Mouse (Mus musculus) kidney, embryonic 14.5 days (tissue): Measurements from ENCODE around the gene Epb41. TPM values are rescaled to one million over a fixed set of nuclear protein-coding genes. Genes with fewer than 3 reads are reported as not detected.
A peak's percentile ranks its signal among the peaks of the same experiment; 100 is the strongest.

Experiments
- ATAC-seq: fragments of 200-750 bp; cut with Nextera tagmentation; 2 replicates; pipeline ENCODE4 v1.8.0; 2017; ENCODE audit warnings: moderate number of reproducible peaks, mild to moderate bottlenecking, moderate TSS enrichment, moderate library complexity; ENCODE audit not compliant: low FRiP score, low TSS enrichment
- H3K27ac ChIP-seq: fragments of 300-500 bp; sonication (generic); 2 replicates; pipeline ENCODE4 v1.5.1; 2014; ENCODE audit warnings: low read depth, mild to moderate bottlenecking, low read length, moderate library complexity, mixed read lengths
- H3K27me3 ChIP-seq: fragments of 300-500 bp; sonication (generic); 2 replicates; pipeline ENCODE4 v1.6.1; 2014; ENCODE audit warnings: mild to moderate bottlenecking, low read length; ENCODE audit not compliant: control insufficient read depth, insufficient read depth
- H3K36me3 ChIP-seq: fragments of 300-500 bp; sonication (generic); 2 replicates; pipeline ENCODE4 v1.6.1; 2014; ENCODE audit warnings: low read length, mixed read lengths; ENCODE audit not compliant: control insufficient read depth, insufficient read depth
- H3K4me1 ChIP-seq: fragments of 300-500 bp; sonication (generic); 2 replicates; pipeline ENCODE4 v1.6.1; 2014; ENCODE audit warnings: low read length, mixed read lengths; ENCODE audit not compliant: control insufficient read depth, insufficient read depth
- H3K4me2 ChIP-seq: fragments of 300-500 bp; sonication (generic); replicated peaks from 2 replicates; pipeline ENCODE4 v1.6.1; 2014; ENCODE audit warnings: low read depth, mild to moderate bottlenecking, low read length
- H3K4me3 ChIP-seq: fragments of 300-500 bp; sonication (generic); 2 replicates; pipeline ENCODE4 v1.5.1; 2014; ENCODE audit warnings: mild to moderate bottlenecking, low read length
- H3K9ac ChIP-seq: fragments of 300-500 bp; sonication (generic); 2 replicates; pipeline ENCODE4 v1.6.1; 2014; ENCODE audit warnings: low read depth, mild to moderate bottlenecking, low read length, moderate library complexity
- H3K9me3 ChIP-seq: fragments of 300-500 bp; sonication (generic); 2 replicates; pipeline ENCODE4 v1.6.1; 2016; ENCODE audit warnings: low read length; ENCODE audit not compliant: control insufficient read depth
- WGBS: fragments of 180-500 bp; shearing (Covaris S2); extraction: QIAGEN DNeasy Blood & Tissue Kit; methylation state at CpG from one replicate; pipeline ENCODE4 v1.1.7; 2014; 5-methylcytosine and 5-hydroxymethylcytosine counted together
- polyA plus RNA-seq: library from polyadenylated mRNA; unstranded; fragments of >200 nt; fragmentation: Nextera tagmentation; extraction: Ambion mirVana; gene quantifications from 2 replicates; pipeline ENCODE4 v1.2.1, GENCODE M21; 2014

Epb41 gene
- polyA plus RNA-seq, 1 experiment from 2014 or later, result 78.5 TPM

DNA sequence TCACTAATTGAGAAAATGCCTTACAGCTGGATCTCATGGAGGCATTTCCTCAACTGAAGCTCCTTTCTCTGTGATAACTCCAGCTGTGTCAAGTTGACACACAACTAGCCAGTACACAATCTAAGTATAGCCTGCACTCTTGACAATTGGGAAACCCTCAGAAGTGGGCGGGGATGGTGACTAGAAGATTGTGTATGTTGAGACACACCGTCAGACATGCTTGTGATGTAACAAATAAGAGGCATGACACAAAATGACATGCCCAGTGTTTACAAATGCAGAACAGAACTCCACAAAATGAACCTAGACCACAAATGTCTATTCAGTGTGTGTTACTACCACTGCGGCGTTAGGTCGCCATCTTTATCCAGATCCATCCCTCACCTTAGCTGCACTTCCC is 178.0 kb downstream of the Epb41 start:
- WGBS, result 96% methylated on average over 5 of the region's 5 CpGs
- no peaks in the 10 kb centered on the region for H3K9me3 ChIP-seq
- no peak overlapping the region for H3K4me2 ChIP-seq
- peaks cover 83% of the 10 kb centered on the region for H3K36me3 ChIP-seq
- H3K27me3 ChIP-seq, result no peaks in the 10 kb centered on the region
- no peaks in the 10 kb centered on the region for H3K4me1 ChIP-seq
- ATAC-seq, result no peak
- no peak overlapping the region for H3K27ac ChIP-seq
- no peak overlapping the region for H3K9ac ChIP-seq
- H3K4me3 ChIP-seq, result no peak overlapping the region

DNA sequence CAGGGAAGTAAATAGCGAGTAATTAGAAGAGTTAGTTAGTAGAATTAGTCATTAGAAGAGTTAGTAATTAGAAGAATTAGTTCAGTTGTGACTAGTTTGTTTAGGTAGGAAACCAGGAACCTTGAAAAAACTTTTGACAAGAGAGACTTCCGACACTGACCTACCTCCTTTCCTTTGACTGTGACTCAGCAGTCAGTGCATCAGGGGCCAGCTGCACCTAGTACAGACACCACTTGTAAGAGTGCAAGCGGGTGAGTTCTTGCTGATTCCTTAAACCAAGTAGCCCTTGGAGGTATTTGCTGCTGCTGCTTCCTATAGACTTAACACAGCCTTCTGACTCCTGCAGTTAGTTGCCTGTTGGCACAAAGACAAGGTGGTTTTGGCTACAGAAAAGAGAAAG is 184.4 kb downstream of the Epb41 start:
- Histone ChIP-seq H3K9ac (no peak overlapping the region), H3K4me2 (no peak overlapping the region), H3K27ac (no peak overlapping the region), H3K9me3 (no peaks in the 10 kb centered on the region), H3K4me3 (no peak overlapping the region), H3K27me3 (no peaks in the 10 kb centered on the region), H3K4me1 (no peaks in the 10 kb centered on the region), H3K36me3 (peaks cover 62% of the 10 kb centered on the region)
- ATAC-seq, result no peak
- 89% methylated on average over 3 of the region's 3 CpGs for WGBS

DNA sequence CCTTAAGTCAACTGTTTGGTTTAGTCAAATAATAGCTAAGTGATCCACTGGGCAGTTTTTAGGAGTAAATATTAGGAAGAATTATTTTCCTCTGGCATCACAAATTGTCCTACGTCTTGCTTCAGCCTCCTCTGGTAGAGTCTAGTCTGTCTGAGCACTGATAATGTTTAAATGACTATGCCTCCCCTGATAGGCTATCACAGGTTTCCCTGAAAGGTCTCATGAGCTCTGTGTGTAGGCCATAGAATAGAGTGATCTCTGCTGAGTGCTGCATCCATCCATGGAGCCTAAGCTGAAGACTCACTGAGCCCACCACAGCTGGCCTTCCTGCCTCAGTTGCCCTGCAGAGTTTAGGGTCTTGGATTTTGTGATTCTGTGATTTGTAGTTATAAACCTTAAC is 186.6 kb downstream of the Epb41 start:
- H3K4me2 ChIP-seq, result no peak overlapping the region
- no peaks in the 10 kb centered on the region for H3K9me3 ChIP-seq
- no peak overlapping the region for H3K9ac ChIP-seq
- H3K36me3 ChIP-seq, result peaks cover 56% of the 10 kb centered on the region
- no peak for ATAC-seq
- no peak overlapping the region for H3K27ac ChIP-seq
- H3K4me1 ChIP-seq, result no peaks in the 10 kb centered on the region
- H3K4me3 ChIP-seq, result no peak overlapping the region
- 90% methylated on average over 1 of the region's 1 CpGs for WGBS
- no peaks in the 10 kb centered on the region for H3K27me3 ChIP-seq

DNA sequence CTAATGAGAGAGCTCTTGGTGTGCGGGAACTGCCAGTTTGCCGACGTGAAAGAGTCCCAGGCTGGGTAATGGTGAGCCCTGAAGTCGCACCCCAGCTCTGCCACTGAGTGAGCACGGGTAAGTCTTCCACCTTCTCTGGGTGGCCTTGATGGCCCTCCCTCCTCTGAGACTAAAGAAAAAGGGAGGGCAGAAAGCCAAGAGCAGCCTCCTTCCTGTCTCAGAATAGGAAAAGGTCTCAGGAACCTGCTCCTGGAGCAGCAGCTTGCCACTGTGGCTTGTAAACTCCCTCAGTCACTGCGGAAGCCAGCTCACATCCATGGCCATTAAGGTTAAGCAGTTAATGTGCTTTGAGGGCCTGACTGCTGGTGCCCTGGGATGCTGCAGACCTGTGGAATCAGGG is 189.7 kb downstream of the Epb41 start:
- no peaks in the 10 kb centered on the region for H3K27me3 ChIP-seq
- H3K4me3 ChIP-seq, result no peak overlapping the region
- no peaks in the 10 kb centered on the region for H3K9me3 ChIP-seq
- no peak for ATAC-seq
- peaks cover 30% of the 10 kb centered on the region; the same call in 1 of the 2 replicates for H3K36me3 ChIP-seq
- H3K4me1 ChIP-seq, result no peaks in the 10 kb centered on the region
- WGBS, result 78% methylated on average over 6 of the region's 6 CpGs
- H3K4me2 ChIP-seq, result no peak overlapping the region
- H3K9ac ChIP-seq, result no peak overlapping the region
- no peak overlapping the region for H3K27ac ChIP-seq

DNA sequence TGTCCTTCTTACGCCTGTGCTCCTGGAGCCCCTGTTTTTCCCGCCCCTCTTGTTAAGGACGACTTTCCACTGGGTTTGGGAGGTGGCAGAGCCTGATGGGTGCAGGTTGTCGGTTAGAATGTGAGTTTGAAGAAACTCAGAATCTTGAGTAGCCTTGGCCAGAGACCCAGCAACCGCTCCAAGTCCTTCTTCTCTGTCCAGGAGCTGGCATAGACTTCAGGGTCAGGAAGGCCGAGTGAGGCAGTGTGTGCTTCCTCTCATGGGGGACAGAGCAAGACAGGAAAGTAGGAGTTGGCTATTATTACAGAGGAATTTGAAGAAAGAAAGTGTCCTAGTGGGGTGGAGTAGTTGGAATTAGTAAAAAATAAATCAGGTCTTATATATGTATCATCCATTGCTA is 191.6 kb downstream of the Epb41 start:
- Histone ChIP-seq H3K9ac (no peak overlapping the region), H3K27ac (no peak overlapping the region), H3K9me3 (no peaks in the 10 kb centered on the region), H3K36me3 (peaks cover 27% of the 10 kb centered on the region; the same call in 1 of the 2 replicates), H3K4me2 (no peak overlapping the region), H3K4me1 (no peaks in the 10 kb centered on the region), H3K27me3 (no peaks in the 10 kb centered on the region), H3K4me3 (no peak overlapping the region)
- WGBS, result 68% methylated on average over 6 of the region's 6 CpGs
- no peak for ATAC-seq

DNA sequence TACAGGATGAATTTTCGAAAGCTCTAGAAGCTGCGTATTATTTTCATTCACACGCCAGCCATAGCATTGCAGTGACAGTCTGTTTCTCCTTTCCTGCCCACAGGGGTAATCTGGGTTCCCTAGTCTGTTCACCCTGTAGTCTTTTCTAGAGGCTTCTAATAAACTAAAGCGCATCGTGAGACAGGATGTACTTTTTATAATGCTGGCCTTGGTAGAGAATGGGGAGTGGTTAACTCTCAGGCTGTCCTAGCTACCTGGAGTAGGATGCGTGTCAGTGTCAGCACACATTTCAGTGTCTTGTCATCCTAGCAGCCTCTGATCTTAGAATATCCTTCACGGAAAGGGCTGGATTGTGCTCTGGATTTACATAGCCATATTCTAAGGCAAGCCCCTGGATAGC is 193.8 kb downstream of the Epb41 start:
- peaks cover 17% of the 10 kb centered on the region; the same call in 1 of the 2 replicates for H3K36me3 ChIP-seq
- no peak overlapping the region for H3K9ac ChIP-seq
- H3K4me1 ChIP-seq, result peaks cover 10% of the 10 kb centered on the region; the same call in 1 of the 2 replicates
- H3K9me3 ChIP-seq, result no peaks in the 10 kb centered on the region
- H3K4me3 ChIP-seq, result no peak overlapping the region
- H3K4me2 ChIP-seq, result no peak overlapping the region
- no peak for ATAC-seq
- no peaks in the 10 kb centered on the region for H3K27me3 ChIP-seq
- no peak overlapping the region for H3K27ac ChIP-seq
- 89% methylated on average over 7 of the region's 7 CpGs for WGBS

DNA sequence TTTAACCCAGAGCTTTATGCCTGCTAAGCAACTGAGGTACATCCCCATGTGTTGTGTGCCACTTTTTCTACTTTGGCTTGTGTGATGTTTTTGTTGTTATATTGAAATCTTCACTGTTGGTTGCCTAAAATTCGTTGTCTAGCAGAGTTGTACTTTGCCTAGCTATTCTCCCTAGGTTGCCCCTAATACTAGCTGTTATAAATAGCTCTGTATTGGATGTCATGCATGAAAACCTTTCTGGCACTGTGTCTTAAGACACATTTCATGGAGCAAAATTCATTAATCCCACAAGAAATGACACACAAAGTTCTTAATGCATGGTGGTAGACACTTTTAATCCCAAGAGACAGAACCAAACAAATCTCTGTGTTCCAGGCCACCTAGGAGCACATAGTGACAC is 195.4 kb downstream of the Epb41 start:
- H3K27me3 ChIP-seq, result no peaks in the 10 kb centered on the region
- no peak overlapping the region for H3K4me2 ChIP-seq
- WGBS, result 72% methylated on average over 1 of the region's 1 CpGs
- H3K9ac ChIP-seq, result no peak overlapping the region
- no peaks in the 10 kb centered on the region for H3K9me3 ChIP-seq
- no peak overlapping the region for H3K4me3 ChIP-seq
- H3K4me1 ChIP-seq, result peaks cover 19% of the 10 kb centered on the region
- ATAC-seq, result no peak
- H3K27ac ChIP-seq, result no peak overlapping the region
- peaks cover 1% of the 10 kb centered on the region; the same call in 1 of the 2 replicates for H3K36me3 ChIP-seq

DNA sequence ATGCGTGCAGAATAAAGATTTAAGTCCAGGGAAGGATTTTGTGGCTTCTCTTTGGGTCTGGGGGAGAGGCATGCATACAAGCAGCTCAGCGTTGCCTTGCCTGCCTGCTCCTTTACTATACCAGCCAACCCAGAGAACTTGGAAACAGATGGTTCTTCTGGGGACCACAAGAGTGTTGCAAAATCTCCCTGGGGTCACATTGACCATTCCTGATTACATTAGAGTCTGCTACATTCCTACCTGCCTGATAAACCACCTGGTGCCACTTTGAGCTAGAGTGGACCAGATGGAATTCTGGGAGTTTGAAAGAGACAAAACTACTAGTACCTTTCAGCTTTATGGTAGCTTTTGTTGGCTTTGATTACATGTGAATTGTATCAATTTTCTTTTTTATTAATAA is 198.3 kb downstream of the Epb41 start:
- Histone ChIP-seq H3K9me3 (no peaks in the 10 kb centered on the region), H3K27me3 (no peaks in the 10 kb centered on the region), H3K4me2 (no peak overlapping the region), H3K27ac (no peak overlapping the region), H3K36me3 (no peaks in the 10 kb centered on the region), H3K4me3 (no peak overlapping the region), H3K9ac (0 out of 2 replicates have a peak overlapping the region, but pooled peaks have one; percentile 12), H3K4me1 (peaks cover 26% of the 10 kb centered on the region)
- 57% methylated on average over 2 of the region's 2 CpGs for WGBS
- no peak for ATAC-seq

DNA sequence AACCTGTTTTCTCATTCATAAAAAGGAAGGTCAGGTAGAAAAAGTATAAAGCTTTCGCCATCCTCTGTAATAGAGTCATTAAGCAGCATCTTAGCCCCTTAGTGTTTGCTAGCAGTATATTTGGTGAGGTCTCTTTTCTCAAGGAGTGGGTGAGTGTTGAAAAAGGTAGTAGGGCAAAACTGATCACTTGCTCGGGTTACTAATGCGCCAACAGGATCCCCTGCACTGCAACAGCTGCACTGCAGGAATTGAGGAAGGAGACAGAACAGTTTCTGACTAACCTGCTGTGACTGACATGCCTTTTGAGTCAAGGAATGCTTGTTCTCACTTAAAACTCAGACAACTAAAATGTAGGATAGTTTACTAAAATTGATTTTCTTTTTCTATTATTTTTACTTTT is 199.9 kb downstream of the Epb41 start:
- Histone ChIP-seq H3K9me3 (no peaks in the 10 kb centered on the region), H3K27ac (no peak overlapping the region), H3K27me3 (no peaks in the 10 kb centered on the region), H3K36me3 (no peaks in the 10 kb centered on the region), H3K4me1 (peaks cover 26% of the 10 kb centered on the region), H3K9ac (peak overlapping the region; percentile 100), H3K4me2 (peak overlapping the region; percentile 67), H3K4me3 (peak overlapping the region; percentile 100)
- no peak for ATAC-seq
- WGBS, result 37% methylated on average over 3 of the region's 3 CpGs
